31 mouse cellular contexts compared by ENCODE assay signal in the genomic region with DNA sequence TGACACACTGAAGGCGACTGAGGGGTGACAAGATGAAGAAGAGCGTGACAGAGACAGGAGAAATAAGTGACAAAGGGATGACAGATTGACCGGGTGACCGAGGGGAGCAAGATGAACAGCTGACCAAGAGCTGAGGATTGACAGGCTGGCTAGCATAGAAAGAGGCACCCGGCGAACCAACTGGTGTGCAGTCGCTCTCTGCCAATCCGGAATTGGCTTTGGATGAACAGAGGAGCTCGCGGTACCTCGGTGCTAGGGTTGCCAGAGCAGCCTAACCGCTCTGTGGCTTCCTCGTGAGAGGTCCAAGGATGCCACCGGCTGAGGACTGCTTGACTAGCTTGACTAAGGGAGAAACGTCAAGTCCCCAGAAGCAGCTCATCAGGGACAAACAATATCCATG. TPM values are rescaled to one million over a fixed set of nuclear protein-coding genes. Genes with fewer than 3 reads are reported as not detected.
DNase-seq lines count a peak whose midpoint lies in the region; ATAC-seq and TF ChIP-seq lines count a peak whose summit lies in the region.
"Had no signal": no experiment of that assay in that cellular context is flagged by ENCODE, and none has a peak within 500 bp of the region (broad histone marks: within the 10 kb centered on the region; RNA-seq: fewer than 3 reads in every experiment).

No protein-coding gene starts in this region.

- H3K9ac ChIP-seq in forebrain, postnatal 0 days, result no peak overlapping the region
- H3K9ac ChIP-seq in forebrain, embryonic 12.5 days, result no peak overlapping the region
- H3K9ac ChIP-seq: embryonic facial prominence, embryonic 15.5 days; kidney, embryonic 15.5 days; midbrain, embryonic 15.5 days; neural tube, embryonic 13.5 days had no signal

- H3K4me3 ChIP-seq in forebrain, postnatal 0 days (ENCODE audit: low read depth, low read length), result no peak overlapping the region
- no peak overlapping the region for H3K4me3 ChIP-seq in forebrain, embryonic 12.5 days (replicated peaks)
- H3K4me3 ChIP-seq: embryonic facial prominence, embryonic 15.5 days; heart, adult 2 months; hindbrain, embryonic 10.5 days; kidney, embryonic 15.5 days; midbrain, embryonic 15.5 days; myocyte; neural tube, embryonic 13.5 days had no signal

- H3K4me1 ChIP-seq in forebrain, postnatal 0 days (ENCODE audit: insufficient read depth), result no peaks in the 10 kb centered on the region
- H3K4me1 ChIP-seq in forebrain, embryonic 12.5 days, result no peaks in the 10 kb centered on the region
- H3K4me1 ChIP-seq: embryonic facial prominence, embryonic 15.5 days; hindbrain, embryonic 10.5 days; kidney, embryonic 15.5 days; midbrain, embryonic 15.5 days; neural tube, embryonic 13.5 days had no signal

- no peak for TF ChIP-seq CTCF in forebrain, postnatal 0 days (IDR thresholded peaks at IDR 0.05; ENCODE audit: low read depth)

- H3K9me3 ChIP-seq in forebrain, postnatal 0 days (ENCODE audit: low read length), result no peaks in the 10 kb centered on the region
- H3K9me3 ChIP-seq in forebrain, embryonic 12.5 days, result no peaks in the 10 kb centered on the region
- H3K9me3 ChIP-seq: embryonic facial prominence, embryonic 15.5 days; hindbrain, embryonic 10.5 days; kidney, embryonic 15.5 days; midbrain, embryonic 15.5 days; neural tube, embryonic 13.5 days had no signal

- intact Hi-C loops in left cerebral cortex, postnatal 4 days (cut with DNase I), result no loop called here
- intact Hi-C loops in left cerebral cortex, postnatal 36 days (cut with DNase I), result no loop called here
- intact Hi-C loops in heart, postnatal 14 days (cut with DNase I), result no loop called here

- H3K27ac ChIP-seq in forebrain, postnatal 0 days (ENCODE audit: low read depth, low read length), result no peak overlapping the region
- H3K27ac ChIP-seq in forebrain, embryonic 12.5 days, result no peak overlapping the region
- H3K27ac ChIP-seq: embryonic facial prominence, embryonic 15.5 days; heart, adult 2 months; hindbrain, embryonic 10.5 days; kidney, embryonic 15.5 days; midbrain, embryonic 15.5 days; neural tube, embryonic 13.5 days; stomach, postnatal 0 days had no signal

- WGBS in forebrain, postnatal 0 days, result 79% methylated on average over 15 of the region's 15 CpGs
- 82% methylated on average over 15 of the region's 15 CpGs for WGBS in forebrain, embryonic 12.5 days

- H3K4me2 ChIP-seq in forebrain, postnatal 0 days (ENCODE audit: low read depth), result no peak overlapping the region
- H3K4me2 ChIP-seq in forebrain, embryonic 12.5 days, result no peak overlapping the region
- H3K4me2 ChIP-seq: embryonic facial prominence, embryonic 15.5 days; kidney, embryonic 15.5 days; midbrain, embryonic 15.5 days; neural tube, embryonic 13.5 days had no signal

- H3K27me3 ChIP-seq in forebrain, postnatal 0 days (ENCODE audit: insufficient read depth, low read length), result no peaks in the 10 kb centered on the region
- H3K27me3 ChIP-seq in forebrain, embryonic 12.5 days, result no peaks in the 10 kb centered on the region
- H3K27me3 ChIP-seq: embryonic facial prominence, embryonic 15.5 days; kidney, embryonic 15.5 days; midbrain, embryonic 15.5 days; neural tube, embryonic 13.5 days had no signal

- ATAC-seq in forebrain, postnatal 0 days, result peak; percentile 38; the same call in 1 of the 2 replicates
- ATAC-seq in forebrain, embryonic 12.5 days (ENCODE audit: low FRiP score), result no peak
- ATAC-seq: forebrain, embryonic 16.5 days; intestine, postnatal 0 days; midbrain, embryonic 15.5 days had no signal

- no peaks in the 10 kb centered on the region for H3K36me3 ChIP-seq in forebrain, postnatal 0 days (ENCODE audit: insufficient read depth)
- no peaks in the 10 kb centered on the region for H3K36me3 ChIP-seq in forebrain, embryonic 12.5 days (replicated peaks)
- H3K36me3 ChIP-seq: embryonic facial prominence, embryonic 15.5 days; hindbrain, embryonic 10.5 days; kidney, embryonic 15.5 days; midbrain, embryonic 15.5 days; neural tube, embryonic 13.5 days had no signal

- DNase-seq in forebrain, postnatal 0 days, result no peak
- peak; percentile 48 for DNase-seq in left cerebral cortex, postnatal 4 days
- no peak for DNase-seq in left cerebral cortex, postnatal 36 days (ENCODE audit: low spot score in 2 of 2)
- DNase-seq in cerebellum, adult 18-20 months, result peak; percentile 28 to 32
- DNase-seq in cerebellum, postnatal 25 days, result peak; percentile 53 to 59
- DNase-seq in embryo, embryonic 11 days, result no peak
- no peak for DNase-seq in heart, postnatal 14 days
- DNase-seq: adrenal gland, postnatal 14 days; gastrocnemius, postnatal 25 days; heart, adult 2 months; kidney, postnatal 36 days; layer of hippocampus, adult 9-11 months; lung, postnatal 4 days had no signal

RNA-seq across cellular contexts. Expression of gene 4931406B18Rik, which starts 12.6 kb away (rescaled TPM):
- not detected in 2 replicates for total RNA-seq in forebrain, postnatal 0 days (2014; rRNA removed)
- polyA plus RNA-seq in forebrain, postnatal 0 days (2015; fragmentation: Nextera tagmentation; extraction: Ambion mirVana), result not detected in 2 replicates
- polyA plus RNA-seq in forebrain, embryonic 12.5 days (2016; fragmentation: Nextera tagmentation; extraction: Ambion mirVana), result not detected in 2 replicates
- total RNA-seq in left cerebral cortex, postnatal 4 days (2021), result not detected
- total RNA-seq in left cerebral cortex, postnatal 36 days (2021), result not detected
- total RNA-seq in heart, postnatal 14 days (2021), result not detected
- total RNA-seq: adrenal gland, postnatal 14 days; gastrocnemius, postnatal 25 days; heart, adult 2 months; left cerebral cortex, adult 8-10 months; liver, adult 2 months; megakaryocyte-erythroid progenitor cell, adult 5-6 weeks had no signal
- polyA plus RNA-seq: embryonic facial prominence, embryonic 15.5 days; forebrain, embryonic 16.5 days; heart, adult 2 months; heart, embryonic 16.5 days; hindbrain, embryonic 10.5 days; intestine, postnatal 0 days; kidney, embryonic 15.5 days; limb, embryonic 11.5 days; liver, adult 2 months; liver, embryonic 16.5 days; lung, embryonic 16.5 days; myocyte; neural tube, embryonic 13.5 days; small intestine, adult 2 months; stomach, postnatal 0 days had no signal

RNA-seq across cellular contexts. Expression of gene Cd33, which starts 25.9 kb away (rescaled TPM):
- total RNA-seq in forebrain, postnatal 0 days (2014; rRNA removed), result 0.77 and 1.0 TPM in 2 replicates
- polyA plus RNA-seq in forebrain, postnatal 0 days (2015; fragmentation: Nextera tagmentation; extraction: Ambion mirVana), result 1.2 and 1.7 TPM in 2 replicates
- polyA plus RNA-seq in forebrain, embryonic 12.5 days (2016; fragmentation: Nextera tagmentation; extraction: Ambion mirVana), result 0.56 and 0.69 TPM in 2 replicates
- total RNA-seq in left cerebral cortex, postnatal 4 days (2021), result 1 to 10 TPM; 2.3 to 2.5 TPM
- total RNA-seq in left cerebral cortex, postnatal 36 days (2021), result 1 to 10 TPM; 3.1 to 3.8 TPM
- 1 to 10 TPM; 3.7 to 4.1 TPM for total RNA-seq in heart, postnatal 14 days (2021)

RNA-seq across cellular contexts. Expression of gene Iglon5, which starts 28.5 kb away (rescaled TPM):
- 24.9 and 26.1 TPM in 2 replicates for total RNA-seq in forebrain, postnatal 0 days (2014; rRNA removed)
- 3.0 and 4.4 TPM in 2 replicates for polyA plus RNA-seq in forebrain, postnatal 0 days (2015; fragmentation: Nextera tagmentation; extraction: Ambion mirVana)
- 2.5 and 2.8 TPM in 2 replicates for polyA plus RNA-seq in forebrain, embryonic 12.5 days (2016; fragmentation: Nextera tagmentation; extraction: Ambion mirVana)
- 10 to 100 TPM; 57.1 to 59.1 TPM for total RNA-seq in left cerebral cortex, postnatal 4 days (2021)
- total RNA-seq in left cerebral cortex, postnatal 36 days (2021), result 10 to 100 TPM; 27.3 to 28.1 TPM
- under 1 TPM; 0.24 to 0.36 TPM for total RNA-seq in heart, postnatal 14 days (2021)
- total RNA-seq: megakaryocyte-erythroid progenitor cell, adult 5-6 weeks had no signal
- polyA plus RNA-seq: heart, embryonic 16.5 days; liver, embryonic 16.5 days had no signal

RNA-seq across cellular contexts. Expression of gene Zfp658, which starts 43.7 kb away (rescaled TPM):
- 12.4 and 12.6 TPM in 2 replicates for total RNA-seq in forebrain, postnatal 0 days (2014; rRNA removed)
- 1.6 and 3.1 TPM in 2 replicates for polyA plus RNA-seq in forebrain, postnatal 0 days (2015; fragmentation: Nextera tagmentation; extraction: Ambion mirVana)
- 7.5 and 7.8 TPM in 2 replicates for polyA plus RNA-seq in forebrain, embryonic 12.5 days (2016; fragmentation: Nextera tagmentation; extraction: Ambion mirVana)
- 1 to 10 TPM; 7.5 to 9.7 TPM for total RNA-seq in left cerebral cortex, postnatal 4 days (2021)
- total RNA-seq in left cerebral cortex, postnatal 36 days (2021), result 1 to 10 TPM; 4.0 to 4.6 TPM
- under 1 TPM; 0.98 to 1.00 TPM for total RNA-seq in heart, postnatal 14 days (2021)

RNA-seq across cellular contexts. Expression of gene Vsig10l, which starts 55.4 kb away (rescaled TPM):
- 4.2 and 16.9 TPM in 2 replicates for total RNA-seq in forebrain, postnatal 0 days (2014; rRNA removed)
- 8.1 and 13.8 TPM in 2 replicates for polyA plus RNA-seq in forebrain, postnatal 0 days (2015; fragmentation: Nextera tagmentation; extraction: Ambion mirVana)
- polyA plus RNA-seq in forebrain, embryonic 12.5 days (2016; fragmentation: Nextera tagmentation; extraction: Ambion mirVana), result 3.1 and 5.0 TPM in 2 replicates
- 1 to 10 TPM; 5.4 to 7.5 TPM for total RNA-seq in left cerebral cortex, postnatal 4 days (2021)
- total RNA-seq in left cerebral cortex, postnatal 36 days (2021), result 1 to 10 TPM; 2.2 to 2.6 TPM
- 1 to 10 TPM; 2.1 to 3.5 TPM for total RNA-seq in heart, postnatal 14 days (2021)

Comparison
In these comparisons a context has a peak if more than half of its experiments do, and no peak if none do; other contexts are left out.
1. DNase-seq: peak in left cerebral cortex, postnatal 4 days (single experiment), cerebellum, adult 18-20 months (2 of 2) and cerebellum, postnatal 25 days (2 of 2); none in forebrain, postnatal 0 days (single experiment), left cerebral cortex, postnatal 36 days (0 of 2), embryo, embryonic 11 days (single experiment) and heart, postnatal 14 days (0 of 2).
2. RNA of gene Iglon5, which starts 28.5 kb away (total RNA-seq): 57.1 to 59.1 TPM in left cerebral cortex, postnatal 4 days, 27.3 to 28.1 TPM in left cerebral cortex, postnatal 36 days and 24.9 to 26.1 TPM in forebrain, postnatal 0 days; 0.24 to 0.36 TPM in heart, postnatal 14 days; every median in the first group is over 10 times any median in the second.